Mouse (Mus musculus): ENCODE measurements around the gene Lce1k.
"Not testable (repeated sequence)": the region's sequence is repeated elsewhere in the genome, so short reads cannot be mapped to it uniquely, and the experiment has no call there.

Gene Lce1k

DNA sequence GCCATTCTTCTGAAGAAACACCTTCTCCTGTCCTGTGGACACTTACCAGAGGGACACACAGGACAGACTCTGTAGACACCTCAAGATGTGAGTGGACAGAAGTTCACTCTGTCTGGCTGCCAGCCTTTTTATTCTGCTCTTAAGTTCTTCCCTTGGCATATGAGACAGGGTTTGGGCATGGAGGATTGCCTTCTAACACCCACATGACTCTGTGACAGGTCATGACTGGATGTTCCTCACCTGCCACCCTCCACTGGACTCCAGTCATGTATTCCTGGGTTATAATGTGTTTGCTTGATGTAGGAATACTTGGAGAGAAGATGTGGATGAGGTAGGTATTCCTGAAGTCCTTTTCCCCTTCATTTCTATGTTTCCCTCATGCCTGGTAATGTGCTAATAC is at the start of gene Lce1k:
Gene Lce1k (minus strand): TSS at position 101 of the 400 bp plus-strand sequence.
- no peak for DNase-seq

DNA sequence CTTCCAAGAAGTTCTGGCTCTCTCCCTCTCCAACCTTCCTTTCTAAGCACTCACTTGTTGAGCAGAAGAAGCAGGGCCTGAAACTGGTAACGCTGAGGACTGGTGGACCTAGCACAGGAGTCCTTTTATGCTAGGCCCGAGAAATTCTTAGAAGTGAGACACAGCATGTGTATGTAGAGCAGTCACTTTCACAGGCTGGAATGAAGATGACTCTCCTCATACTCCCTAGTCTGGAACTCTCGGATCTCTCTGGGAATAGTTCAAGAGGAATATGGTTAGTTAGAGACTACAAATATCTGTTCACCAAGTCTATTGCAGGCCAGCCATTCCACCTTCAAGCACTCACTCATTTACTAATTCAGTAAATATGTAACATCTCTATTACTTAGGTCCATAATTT is 43.5 kb upstream of the Lce1k start, which contains the start of gene Lce1l:
Gene Lce1l (minus strand): TSS at position 101 of the 400 bp plus-strand sequence.
- DNase-seq = no peak

DNA sequence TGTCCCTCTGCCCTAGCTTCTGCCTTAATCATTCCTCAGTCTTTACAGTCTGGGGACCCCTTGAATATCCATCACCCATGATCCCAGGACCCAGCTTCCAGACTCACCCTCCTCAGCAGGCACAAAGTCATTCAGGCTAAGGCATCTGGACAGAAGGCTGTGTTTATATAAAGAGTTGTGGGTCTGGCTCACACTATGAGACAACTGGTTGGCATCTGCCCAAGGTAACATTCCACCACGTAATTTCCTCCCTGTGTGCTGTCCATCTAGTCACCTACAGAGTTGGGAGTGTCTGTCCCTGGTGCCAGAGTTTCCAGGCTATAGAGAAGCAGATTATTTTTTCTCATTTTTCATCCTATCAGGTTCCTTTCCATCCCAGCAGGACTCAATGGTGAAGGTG is 19.4 kb upstream of the Lce1k start, which contains the start of gene Kprp:
Gene Kprp (minus strand): TSS at position 140 of the 400 bp plus-strand sequence.
- no peak for DNase-seq

DNA sequence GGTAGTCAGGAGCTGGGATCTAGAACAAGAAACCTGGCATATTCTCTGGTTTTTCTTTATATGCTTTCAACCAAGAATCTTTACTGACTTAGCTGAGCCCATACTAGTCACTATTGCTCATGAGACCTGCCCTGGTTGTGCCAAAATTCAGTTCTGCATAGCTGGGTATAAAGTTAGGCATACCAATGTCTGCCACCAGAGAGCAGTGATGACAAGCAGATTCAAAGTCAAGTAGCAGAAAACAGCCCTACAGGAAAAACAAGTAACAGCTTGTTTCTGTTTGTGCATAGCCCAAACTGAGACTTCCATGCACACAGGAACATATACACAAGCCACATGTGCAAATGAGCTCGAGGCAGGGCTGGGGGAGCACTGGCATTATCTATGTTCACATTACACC is 18.1 kb upstream of the Lce1k start:
- DNase-seq = no peak

DNA sequence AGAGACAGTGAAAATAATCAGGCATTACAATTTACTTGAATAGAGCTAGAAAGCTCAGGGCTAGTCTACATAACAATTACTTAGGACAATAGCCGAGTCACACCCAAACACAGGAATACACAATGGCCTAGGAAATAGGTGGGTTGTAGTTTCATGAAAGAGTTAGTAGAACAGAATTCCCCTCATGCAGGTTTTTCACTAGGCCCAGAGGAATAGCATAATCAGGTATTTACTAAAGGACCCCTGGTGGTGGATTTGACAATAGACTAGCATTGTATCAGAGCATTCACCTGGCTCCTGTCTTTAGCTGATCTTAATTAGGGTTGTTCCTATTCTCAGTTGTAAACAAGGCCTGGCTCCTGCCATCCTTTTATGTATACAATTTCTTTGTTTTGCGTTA is 8.3 kb upstream of the Lce1k start:
- not testable (repeated sequence) for DNase-seq

DNA sequence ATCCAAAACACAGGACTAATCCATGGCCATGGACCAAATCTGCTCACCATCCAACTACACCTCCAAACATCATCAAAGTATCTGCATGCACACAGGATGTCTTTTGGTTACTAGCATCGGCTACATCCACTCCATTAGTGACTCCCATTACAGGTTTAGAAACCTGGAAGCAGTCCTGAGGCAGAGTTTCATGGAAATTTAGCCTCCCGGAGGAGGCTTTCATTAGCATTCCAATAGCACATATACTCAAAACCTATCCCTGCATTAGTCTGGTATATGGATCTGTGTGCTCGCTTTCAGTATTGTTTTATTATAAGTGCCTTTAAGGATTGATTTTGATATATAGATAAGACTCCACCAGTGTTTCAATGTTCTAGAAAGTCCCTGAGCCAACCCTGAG is 7.9 kb upstream of the Lce1k start:
- DNase-seq = no peak

DNA sequence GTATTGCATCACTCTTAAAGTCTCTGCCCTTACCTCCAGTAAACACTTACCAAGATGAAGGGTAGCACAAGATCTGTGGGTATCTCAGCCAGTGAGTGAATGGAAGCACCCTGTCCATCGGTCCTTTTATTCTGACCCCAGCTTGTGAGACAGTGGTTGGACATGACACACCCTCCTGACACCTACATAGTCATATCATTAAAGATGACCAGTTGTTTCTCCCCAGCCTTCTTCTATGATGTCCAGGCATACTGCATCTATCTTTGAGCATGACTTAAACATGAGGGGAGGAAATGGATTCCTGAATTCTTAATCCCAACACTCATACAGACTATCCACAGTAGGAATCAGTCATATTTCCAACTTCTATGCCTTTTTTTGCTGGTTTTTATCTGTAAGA is 17.3 kb downstream of the Lce1k start, which contains the start of gene Lce1j:
Gene Lce1j (minus strand): TSS at position 101 of the 400 bp plus-strand sequence.
- DNase-seq = no peak

DNA sequence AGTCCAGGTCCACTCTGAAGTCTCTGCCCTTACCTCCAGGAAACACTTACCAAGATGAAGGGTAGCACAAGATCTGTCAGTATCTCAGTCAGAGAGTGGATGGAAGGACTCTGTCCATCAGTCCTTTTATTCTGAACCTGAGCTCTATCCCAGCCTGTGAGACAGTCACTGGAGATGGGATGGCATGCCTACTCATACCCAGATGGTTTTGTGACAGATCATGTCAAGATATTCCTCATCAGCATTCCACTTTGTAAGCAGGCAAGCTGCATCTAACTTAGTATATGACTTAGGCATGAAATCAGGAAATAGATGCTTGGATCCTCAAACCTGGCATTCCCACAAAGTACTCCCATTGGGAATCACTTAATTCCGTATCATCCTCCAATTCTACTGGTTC is 28.9 kb downstream of the Lce1k start, which contains the start of gene Lce1i:
Gene Lce1i (minus strand): TSS at position 101 of the 400 bp plus-strand sequence.
- no peak for DNase-seq

DNA sequence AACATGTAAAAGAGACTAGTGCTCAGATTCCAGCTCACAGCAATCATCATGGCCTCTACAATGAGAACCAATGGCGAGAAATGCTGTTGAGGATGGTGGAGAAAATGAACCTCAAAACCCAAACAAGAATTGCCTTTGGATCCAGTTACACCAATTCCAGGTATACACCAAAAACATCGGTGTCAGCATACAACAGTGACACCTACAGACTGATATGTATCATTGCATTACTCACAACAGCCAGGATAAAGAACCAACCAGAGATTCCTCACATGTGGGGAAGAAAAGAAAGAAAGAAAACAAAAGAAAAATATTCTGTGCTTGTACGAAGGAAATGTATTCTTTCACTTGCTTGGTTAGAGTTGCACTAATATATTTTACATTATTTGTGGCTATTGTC is 36.1 kb downstream of the Lce1k start:
- DNase-seq = no peak

DNA sequence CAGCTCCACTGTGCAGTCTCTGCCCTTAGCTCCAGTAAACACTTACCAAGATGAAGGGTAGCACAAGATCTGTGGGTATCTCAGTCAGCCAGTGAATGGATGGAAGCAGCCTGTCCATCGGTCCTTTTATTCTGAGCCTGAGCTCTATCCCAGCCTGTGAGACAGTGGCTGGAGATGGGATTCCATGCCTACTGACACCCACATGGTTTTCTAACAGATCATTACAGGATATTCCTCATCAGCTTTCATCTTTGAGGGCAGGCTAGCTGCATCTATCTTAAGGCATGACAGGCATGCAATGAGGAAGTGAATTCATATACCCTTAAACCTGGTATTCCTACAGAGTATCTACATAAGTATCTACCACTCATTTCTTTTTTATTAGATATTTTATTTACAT is 42.7 kb downstream of the Lce1k start, which contains the start of gene Lce1h:
Gene Lce1h (minus strand): TSS at position 101 of the 400 bp plus-strand sequence.
- no peak for DNase-seq

Data from layer of hippocampus, adult 9-11 months (tissue).